Mouse (Mus musculus) forebrain, embryonic 13.5 days (tissue): ENCODE measurements around the gene Hnrnpab. TPM values are rescaled to one million over a fixed set of nuclear protein-coding genes. Genes with fewer than 3 reads are reported as not detected.
A peak's percentile ranks its signal among the peaks of the same experiment; 100 is the strongest.

Source experiments
- ATAC-seq: fragments of 200-750 bp; cut with Nextera tagmentation; 2 replicates; pipeline ENCODE4 v1.8.0; 2017
- H3K27ac ChIP-seq: fragments of 300-500 bp; sonication (generic); 2 replicates; pipeline ENCODE4 v1.5.1; 2015; ENCODE audit warnings: inconsistent platforms, mild to moderate bottlenecking, moderate library complexity
- H3K27me3 ChIP-seq: fragments of 300-500 bp; sonication (generic); 2 replicates; pipeline ENCODE4 v1.6.1; 2015; ENCODE audit warnings: mild to moderate bottlenecking, inconsistent platforms
- H3K36me3 ChIP-seq: fragments of 300-500 bp; sonication (generic); 2 replicates; pipeline ENCODE4 v1.6.1; 2015; ENCODE audit warnings: mild to moderate bottlenecking, inconsistent platforms; ENCODE audit not compliant: poor library complexity, severe bottlenecking
- H3K4me1 ChIP-seq: fragments of 300-500 bp; sonication (generic); 2 replicates; pipeline ENCODE4 v1.6.1; 2015; ENCODE audit warnings: inconsistent platforms
- H3K4me2 ChIP-seq: fragments of 300-500 bp; sonication (generic); 2 replicates; pipeline ENCODE4 v1.6.1; 2015; ENCODE audit warnings: inconsistent platforms, mild to moderate bottlenecking, moderate library complexity
- H3K4me3 ChIP-seq: fragments of 300-500 bp; sonication (generic); 2 replicates; pipeline ENCODE4 v1.5.1; 2015; ENCODE audit warnings: mild to moderate bottlenecking, inconsistent platforms
- H3K9ac ChIP-seq: fragments of 300-500 bp; sonication (generic); 2 replicates; pipeline ENCODE4 v1.6.1; 2015; ENCODE audit warnings: mild to moderate bottlenecking, inconsistent platforms
- H3K9me3 ChIP-seq: fragments of 300-500 bp; sonication (generic); replicated peaks from 2 replicates; pipeline ENCODE4 v1.6.1; 2016; ENCODE audit warnings: inconsistent platforms
- WGBS: fragments of 180-500 bp; shearing (Covaris S2); methylation state at CpG from one replicate; pipeline ENCODE4 v1.1.7; 2015; 5-methylcytosine and 5-hydroxymethylcytosine counted together
- polyA plus RNA-seq: library from polyadenylated mRNA; unstranded; fragments of >200 nt; fragmentation: Nextera tagmentation; extraction: Ambion mirVana; gene quantifications from 2 replicates; pipeline ENCODE4 v1.2.1, GENCODE M21; 2015

Gene Hnrnpab
- 585 and 646 TPM in 2 replicates for polyA plus RNA-seq

- Histone ChIP-seq H3K9ac (peak within 1 kb of the TSS; percentile 100), H3K4me1 (peaks cover 43% of the 10 kb centered on the region), H3K36me3 (peaks cover 40% of the 10 kb centered on the region), H3K27me3 (no peaks in the 10 kb centered on the region), H3K27ac (peak within 1 kb of the TSS; percentile 96), H3K9me3 (no peaks in the 10 kb centered on the region), H3K4me2 (peak within 1 kb of the TSS; percentile 90), H3K4me3 (peak within 1 kb of the TSS; percentile 94)
- under 1% methylated on average over 79 of the region's 91 CpGs for WGBS
- peak; percentile 95 for ATAC-seq
Measured at GRCm38 (mm10) chr11:51606447-51607095, at the start of gene Hnrnpab. Hnrnpab (minus strand) TSS chr11:51606847.

GRCm38 (mm10) chr11:51654891-51655290 lies 48.2 kb upstream of the Hnrnpab start:
- Histone ChIP-seq H3K9me3 (no peaks in the 10 kb centered on the region), H3K4me3 (no peak overlapping the region), H3K27me3 (peaks cover 16% of the 10 kb centered on the region), H3K27ac (no peak overlapping the region), H3K9ac (no peak overlapping the region), H3K4me1 (peaks cover 13% of the 10 kb centered on the region), H3K36me3 (no peaks in the 10 kb centered on the region), H3K4me2 (no peak overlapping the region)
- WGBS, result 98% methylated on average over 3 of the region's 3 CpGs
- ATAC-seq, result no peak

- no peak for ATAC-seq
- Histone ChIP-seq H3K27ac (no peak overlapping the region), H3K36me3 (no peaks in the 10 kb centered on the region), H3K4me3 (no peak overlapping the region), H3K27me3 (peaks cover 27% of the 10 kb centered on the region), H3K4me2 (no peak overlapping the region), H3K9me3 (no peaks in the 10 kb centered on the region), H3K9ac (0 out of 2 replicates have a peak overlapping the region, but pooled peaks have one; percentile 16), H3K4me1 (peaks cover 24% of the 10 kb centered on the region)
- WGBS, result 88% methylated on average over 6 of the region's 6 CpGs
Measured at GRCm38 (mm10) chr11:51653736-51654135, 47.1 kb upstream of the Hnrnpab start.

- Histone ChIP-seq H3K27ac (no peak overlapping the region), H3K9ac (no peak overlapping the region), H3K4me2 (no peak overlapping the region), H3K4me1 (peaks cover 30% of the 10 kb centered on the region), H3K36me3 (no peaks in the 10 kb centered on the region), H3K9me3 (no peaks in the 10 kb centered on the region), H3K4me3 (no peak overlapping the region), H3K27me3 (peaks cover 27% of the 10 kb centered on the region)
- WGBS, result 90% methylated on average over 4 of the region's 4 CpGs
- no peak for ATAC-seq
Measured at GRCm38 (mm10) chr11:51652889-51653418, 46.3 kb upstream of the Hnrnpab start.

- peaks cover 27% of the 10 kb centered on the region for H3K27me3 ChIP-seq
- no peak within 1 kb of the TSS for H3K27ac ChIP-seq
- peak within 1 kb of the TSS; percentile 70 for H3K9ac ChIP-seq
- 1% methylated on average over 60 of the region's 70 CpGs for WGBS
- peak; percentile 75 for ATAC-seq
- H3K4me2 ChIP-seq, result peak within 1 kb of the TSS; percentile 92
- peak within 1 kb of the TSS; percentile 55 for H3K4me3 ChIP-seq
- H3K36me3 ChIP-seq, result no peaks in the 10 kb centered on the region
- peaks cover 30% of the 10 kb centered on the region for H3K4me1 ChIP-seq
- H3K9me3 ChIP-seq, result no peaks in the 10 kb centered on the region
Measured at GRCm38 (mm10) chr11:51650691-51651515, 44.3 kb upstream of the Hnrnpab start, which contains the start of the genes N4bp3 and D930048N14Rik. N4bp3 (minus strand) TSS chr11:51650842. D930048N14Rik (plus strand) TSS chr11:51650954.

GRCm38 (mm10) chr11:51650261-51650660 lies 43.6 kb upstream of the Hnrnpab start:
- ATAC-seq, result peak; percentile 25; the same call in 1 of the 2 replicates
- 2% methylated on average over 30 of the region's 30 CpGs for WGBS
- peaks cover 27% of the 10 kb centered on the region for H3K27me3 ChIP-seq
- H3K4me3 ChIP-seq, result peak overlapping the region; percentile 55
- no peaks in the 10 kb centered on the region for H3K36me3 ChIP-seq
- H3K4me1 ChIP-seq, result peaks cover 30% of the 10 kb centered on the region
- no peaks in the 10 kb centered on the region for H3K9me3 ChIP-seq
- no peak overlapping the region for H3K27ac ChIP-seq
- peak overlapping the region; percentile 70 for H3K9ac ChIP-seq
- peak overlapping the region; percentile 92 for H3K4me2 ChIP-seq

- Histone ChIP-seq H3K4me3 (peak overlapping the region; percentile 55), H3K36me3 (no peaks in the 10 kb centered on the region), H3K27me3 (peaks cover 27% of the 10 kb centered on the region), H3K4me2 (peak overlapping the region; percentile 92), H3K9me3 (no peaks in the 10 kb centered on the region), H3K4me1 (peaks cover 30% of the 10 kb centered on the region), H3K9ac (peak overlapping the region; percentile 70), H3K27ac (no peak overlapping the region)
- 7% methylated on average over 7 of the region's 7 CpGs for WGBS
- ATAC-seq, result no peak
Measured at GRCm38 (mm10) chr11:51649889-51650199, 43.2 kb upstream of the Hnrnpab start.

- H3K4me1 ChIP-seq, result peaks cover 30% of the 10 kb centered on the region
- no peak overlapping the region; the same call in 1 of the 2 replicates for H3K27ac ChIP-seq
- H3K9ac ChIP-seq, result 0 out of 2 replicates have a peak overlapping the region, but pooled peaks have one; percentile 34
- H3K4me2 ChIP-seq, result peak overlapping the region; percentile 92
- ATAC-seq, result no peak
- no peaks in the 10 kb centered on the region for H3K9me3 ChIP-seq
- H3K4me3 ChIP-seq, result peak overlapping the region; percentile 55
- WGBS, result 32% methylated on average over 11 of the region's 11 CpGs
- peaks cover 27% of the 10 kb centered on the region for H3K27me3 ChIP-seq
- H3K36me3 ChIP-seq, result 0 out of 2 replicates have a peak, but pooled peaks cover under 1% of the 10 kb centered on the region
Measured at GRCm38 (mm10) chr11:51649111-51649888, 42.7 kb upstream of the Hnrnpab start.

GRCm38 (mm10) chr11:51648566-51648965 lies 41.9 kb upstream of the Hnrnpab start:
- no peak for ATAC-seq
- Histone ChIP-seq H3K36me3 (0 out of 2 replicates have a peak, but pooled peaks cover 3% of the 10 kb centered on the region), H3K9me3 (no peaks in the 10 kb centered on the region), H3K4me3 (no peak overlapping the region), H3K4me1 (peaks cover 30% of the 10 kb centered on the region), H3K9ac (no peak overlapping the region), H3K27me3 (peaks cover 24% of the 10 kb centered on the region), H3K27ac (no peak overlapping the region; the same call in 1 of the 2 replicates), H3K4me2 (peak overlapping the region; percentile 92; the same call in 1 of the 2 replicates)
- 29% methylated on average over 3 of the region's 3 CpGs for WGBS

- H3K4me3 ChIP-seq, result no peak overlapping the region
Measured at GRCm38 (mm10) chr11:51646751-51647667, 40.4 kb upstream of the Hnrnpab start.

More at GRCm38 (mm10) chr11:51646751-51647667, 40.4 kb upstream of the Hnrnpab start:
- H3K4me2 ChIP-seq, result no peak overlapping the region
- H3K4me1 ChIP-seq, result peaks cover 30% of the 10 kb centered on the region
- H3K9me3 ChIP-seq, result no peaks in the 10 kb centered on the region
- no peak overlapping the region for H3K9ac ChIP-seq
- no peak for ATAC-seq
- H3K27me3 ChIP-seq, result peaks cover 24% of the 10 kb centered on the region
- 0 out of 2 replicates have a peak, but pooled peaks cover 3% of the 10 kb centered on the region for H3K36me3 ChIP-seq
- no peak overlapping the region for H3K27ac ChIP-seq
- WGBS, result 86% methylated on average over 15 of the region's 15 CpGs
